Mouse (Mus musculus) hindbrain, embryonic 15.5 days (tissue): Measurements from ENCODE around the gene Hmgn1. TPM values are rescaled to one million over a fixed set of nuclear protein-coding genes. Genes with fewer than 3 reads are reported as not detected.
"Not testable (repeated sequence)": the region's sequence is repeated elsewhere in the genome, so short reads cannot be mapped to it uniquely, and the experiment has no call there.

Source experiments
- ATAC-seq: fragments of 200-750 bp; cut with Nextera tagmentation; 2 replicates; pipeline ENCODE4 v1.8.0; 2017; ENCODE audit warnings: low read depth, moderate number of reproducible peaks, moderate TSS enrichment; ENCODE audit not compliant: low FRiP score
- H3K27ac ChIP-seq: fragments of 300-500 bp; sonication (generic); replicated peaks from 2 replicates; pipeline ENCODE4 v1.5.1; 2015; ENCODE audit warnings: mild to moderate bottlenecking, inconsistent platforms
- H3K27me3 ChIP-seq: fragments of 300-500 bp; sonication (generic); 2 replicates; pipeline ENCODE4 v1.6.1; 2015; ENCODE audit warnings: control low read depth, inconsistent platforms
- H3K36me3 ChIP-seq: fragments of 300-500 bp; sonication (generic); 2 replicates; pipeline ENCODE4 v1.6.1; 2015; ENCODE audit warnings: control low read depth, inconsistent platforms
- H3K4me1 ChIP-seq: fragments of 300-500 bp; sonication (generic); replicated peaks from 2 replicates; pipeline ENCODE4 v1.6.1; 2015; ENCODE audit warnings: control low read depth, inconsistent platforms
- H3K4me2 ChIP-seq: fragments of 300-500 bp; sonication (generic); 2 replicates; pipeline ENCODE4 v1.6.1; 2015; ENCODE audit warnings: moderate library complexity, mild to moderate bottlenecking, inconsistent platforms
- H3K4me3 ChIP-seq: fragments of 300-500 bp; sonication (generic); 2 replicates; pipeline ENCODE4 v1.5.1; 2015; ENCODE audit warnings: mild to moderate bottlenecking, inconsistent platforms
- H3K9ac ChIP-seq: fragments of 300-500 bp; sonication (generic); 2 replicates; pipeline ENCODE4 v1.6.1; 2015; ENCODE audit warnings: inconsistent platforms
- H3K9me3 ChIP-seq: fragments of 300-500 bp; sonication (generic); 2 replicates; pipeline ENCODE4 v1.6.1; 2016; ENCODE audit warnings: control low read depth, inconsistent platforms
- WGBS: fragments of 180-500 bp; shearing (Covaris S2); methylation state at CpG from one replicate; pipeline ENCODE4 v1.1.7; 2015; 5-methylcytosine and 5-hydroxymethylcytosine counted together
- polyA plus RNA-seq: library from polyadenylated mRNA; unstranded; fragments of >200 nt; fragmentation: Nextera tagmentation; extraction: Ambion mirVana; gene quantifications from 2 replicates; pipeline ENCODE4 v1.2.1, GENCODE M21; 2015

The Hmgn1 gene
- polyA plus RNA-seq, 1 experiment from 2014 or later, result 284 TPM

- Histone ChIP-seq H3K4me1 (peaks cover 9% of the 10 kb centered on the region), H3K9ac (no peak overlapping the region), H3K4me2 (no peak overlapping the region), H3K4me3 (no peak overlapping the region), H3K27me3 (no peaks in the 10 kb centered on the region), H3K9me3 (no peaks in the 10 kb centered on the region), H3K36me3 (peaks cover 59% of the 10 kb centered on the region), H3K27ac (no peak overlapping the region)
- 84% methylated on average over 4 of the region's 4 CpGs for WGBS
- no peak for ATAC-seq
Measured at GRCm38 (mm10) chr16:96120022-96120623, 7.4 kb downstream of the Hmgn1 start.

GRCm38 (mm10) chr16:96114729-96115128, 12.8 kb downstream of the Hmgn1 start:
- H3K9ac ChIP-seq, result no peak overlapping the region

GRCm38 (mm10) chr16:96112769-96113168, 14.8 kb downstream of the Hmgn1 start:
- Histone ChIP-seq H3K9me3 (no peaks in the 10 kb centered on the region), H3K9ac (no peak overlapping the region), H3K27me3 (no peaks in the 10 kb centered on the region), H3K4me1 (no peaks in the 10 kb centered on the region), H3K36me3 (peaks cover under 1% of the 10 kb centered on the region; the same call in 1 of the 2 replicates), H3K27ac (no peak overlapping the region), H3K4me3 (no peak overlapping the region), H3K4me2 (no peak overlapping the region)
- 59% methylated on average over 2 of the region's 2 CpGs for WGBS
- ATAC-seq, result no peak

More at GRCm38 (mm10) chr16:96114729-96115128, 12.8 kb downstream of the Hmgn1 start:
- H3K4me3 ChIP-seq, result no peak overlapping the region
- ATAC-seq, result no peak
- no peaks in the 10 kb centered on the region for H3K9me3 ChIP-seq
- H3K27ac ChIP-seq, result no peak overlapping the region
- H3K4me2 ChIP-seq, result no peak overlapping the region
- 49% methylated on average over 4 of the region's 4 CpGs for WGBS
- peaks cover 16% of the 10 kb centered on the region for H3K36me3 ChIP-seq
- no peaks in the 10 kb centered on the region for H3K27me3 ChIP-seq
- H3K4me1 ChIP-seq, result no peaks in the 10 kb centered on the region

- Histone ChIP-seq H3K36me3 (no peaks in the 10 kb centered on the region), H3K27me3 (no peaks in the 10 kb centered on the region), H3K9ac (no peak overlapping the region), H3K9me3 (no peaks in the 10 kb centered on the region), H3K27ac (no peak overlapping the region), H3K4me1 (no peaks in the 10 kb centered on the region), H3K4me2 (no peak overlapping the region), H3K4me3 (no peak overlapping the region)
- WGBS, result 89% methylated on average over 5 of the region's 5 CpGs
- ATAC-seq, result no peak
Measured at GRCm38 (mm10) chr16:96110655-96111345, 16.7 kb downstream of the Hmgn1 start.

GRCm38 (mm10) chr16:96109673-96110072, 17.9 kb downstream of the Hmgn1 start:
- no peaks in the 10 kb centered on the region for H3K9me3 ChIP-seq
- 69% methylated on average over 4 of the region's 4 CpGs for WGBS

GRCm38 (mm10) chr16:96103036-96103435, 24.5 kb downstream of the Hmgn1 start:
- Histone ChIP-seq H3K4me3 (no peak overlapping the region), H3K9ac (no peak overlapping the region), H3K27ac (no peak overlapping the region), H3K4me2 (no peak overlapping the region), H3K27me3 (no peaks in the 10 kb centered on the region), H3K4me1 (no peaks in the 10 kb centered on the region), H3K36me3 (no peaks in the 10 kb centered on the region), H3K9me3 (no peaks in the 10 kb centered on the region)
- ATAC-seq, result no peak
- WGBS, result 46% methylated on average over 2 of the region's 2 CpGs

More at GRCm38 (mm10) chr16:96109673-96110072, 17.9 kb downstream of the Hmgn1 start:
- Histone ChIP-seq H3K27me3 (no peaks in the 10 kb centered on the region), H3K4me1 (no peaks in the 10 kb centered on the region), H3K4me2 (no peak overlapping the region), H3K9ac (no peak overlapping the region), H3K27ac (no peak overlapping the region), H3K4me3 (no peak overlapping the region), H3K36me3 (no peaks in the 10 kb centered on the region)
- no peak for ATAC-seq

GRCm38 (mm10) chr16:96097811-96098210, 29.7 kb downstream of the Hmgn1 start:
- H3K9ac ChIP-seq, H3K27ac ChIP-seq, H3K4me1 ChIP-seq, H3K27me3 ChIP-seq, ATAC-seq, H3K36me3 ChIP-seq, H3K9me3 ChIP-seq, H3K4me2 ChIP-seq, H3K4me3 ChIP-seq: not testable (repeated sequence)

GRCm38 (mm10) chr16:96095966-96096365, 31.6 kb downstream of the Hmgn1 start:
- Histone ChIP-seq H3K9ac (no peak overlapping the region), H3K4me1 (no peaks in the 10 kb centered on the region), H3K27me3 (no peaks in the 10 kb centered on the region), H3K36me3 (no peaks in the 10 kb centered on the region), H3K27ac (no peak overlapping the region), H3K4me3 (no peak overlapping the region), H3K4me2 (no peak overlapping the region), H3K9me3 (no peaks in the 10 kb centered on the region)
- 89% methylated on average over 5 of the region's 5 CpGs for WGBS
- no peak for ATAC-seq

- no peak for ATAC-seq
- Histone ChIP-seq H3K36me3 (no peaks in the 10 kb centered on the region), H3K4me3 (no peak overlapping the region), H3K9ac (no peak overlapping the region), H3K4me2 (no peak overlapping the region), H3K4me1 (no peaks in the 10 kb centered on the region), H3K9me3 (no peaks in the 10 kb centered on the region), H3K27me3 (no peaks in the 10 kb centered on the region), H3K27ac (no peak overlapping the region)
- 71% methylated on average over 9 of the region's 9 CpGs for WGBS
Measured at GRCm38 (mm10) chr16:96091515-96092504, 35.7 kb downstream of the Hmgn1 start.

GRCm38 (mm10) chr16:96088120-96088519, 39.4 kb downstream of the Hmgn1 start:
- no peak overlapping the region for H3K9ac ChIP-seq
- no peak overlapping the region for H3K27ac ChIP-seq
- no peak for ATAC-seq
- no peaks in the 10 kb centered on the region for H3K9me3 ChIP-seq
- no peak overlapping the region for H3K4me3 ChIP-seq
- H3K27me3 ChIP-seq, result no peaks in the 10 kb centered on the region
- WGBS, result 72% methylated on average over 5 of the region's 5 CpGs
- peaks cover 10% of the 10 kb centered on the region for H3K4me1 ChIP-seq
- no peak overlapping the region for H3K4me2 ChIP-seq
- H3K36me3 ChIP-seq, result no peaks in the 10 kb centered on the region

- H3K27ac ChIP-seq, result no peak overlapping the region
- no peaks in the 10 kb centered on the region for H3K9me3 ChIP-seq
- H3K4me2 ChIP-seq, result no peak overlapping the region
- H3K4me3 ChIP-seq, result no peak overlapping the region
- no peaks in the 10 kb centered on the region for H3K36me3 ChIP-seq
- H3K4me1 ChIP-seq, result peaks cover 10% of the 10 kb centered on the region
- no peaks in the 10 kb centered on the region for H3K27me3 ChIP-seq
- WGBS, result 80% methylated on average over 4 of the region's 4 CpGs
- no peak overlapping the region for H3K9ac ChIP-seq
- no peak for ATAC-seq
Measured at GRCm38 (mm10) chr16:96087436-96087835, 40.1 kb downstream of the Hmgn1 start.

GRCm38 (mm10) chr16:96087001-96087400, 40.5 kb downstream of the Hmgn1 start:
- no peak overlapping the region for H3K4me3 ChIP-seq
- H3K4me1 ChIP-seq, result peaks cover 10% of the 10 kb centered on the region
- H3K9me3 ChIP-seq, result no peaks in the 10 kb centered on the region
- H3K36me3 ChIP-seq, result no peaks in the 10 kb centered on the region
- WGBS, result 71% methylated on average over 12 of the region's 12 CpGs
- no peak overlapping the region for H3K9ac ChIP-seq
- no peaks in the 10 kb centered on the region for H3K27me3 ChIP-seq
- H3K27ac ChIP-seq, result no peak overlapping the region
- no peak overlapping the region for H3K4me2 ChIP-seq
- no peak for ATAC-seq
